Mouse (Mus musculus): ENCODE results near the gene Rgcc.

The Rgcc gene

GRCm38 (mm10) chr14:79299796-79300195 lies 1.6 kb downstream of the Rgcc start:
- peak; percentile 42 for DNase-seq

DNA sequence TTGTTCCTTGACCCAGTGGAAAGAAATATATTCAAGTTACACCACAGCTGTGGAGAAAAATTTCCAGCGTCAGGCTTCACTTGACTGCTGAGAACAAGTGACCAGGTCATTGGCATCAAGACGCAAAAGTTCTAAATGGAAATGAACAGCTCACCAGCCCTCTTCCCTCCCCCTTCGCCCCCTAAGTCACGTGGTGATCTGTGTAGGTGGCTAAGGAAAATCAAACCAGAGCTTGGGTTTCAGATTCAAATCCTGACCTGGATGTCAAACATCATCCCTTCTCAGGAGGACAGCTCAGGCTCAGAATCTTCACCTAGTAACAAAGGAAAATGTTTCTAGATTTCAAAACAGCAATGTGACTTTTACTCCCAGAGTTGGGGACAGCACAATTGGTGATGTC lies 2.2 kb downstream of the Rgcc start:
- DNase-seq, result no peak

GRCm38 (mm10) chr14:79298314-79298992 lies 3.0 kb downstream of the Rgcc start:
- DNase-seq, result no peak

GRCm38 (mm10) chr14:79296836-79297235 lies 4.6 kb downstream of the Rgcc start:
- DNase-seq, result no peak

- no peak for DNase-seq
These were observed 5.2 kb downstream of the Rgcc start for GRCm38 (mm10) chr14:79296201-79296600.

- no peak for DNase-seq
These were observed 5.9 kb downstream of the Rgcc start for GRCm38 (mm10) chr14:79295579-79295978.

GRCm38 (mm10) chr14:79294950-79295349 lies 6.5 kb downstream of the Rgcc start:
- no peak for DNase-seq

DNA sequence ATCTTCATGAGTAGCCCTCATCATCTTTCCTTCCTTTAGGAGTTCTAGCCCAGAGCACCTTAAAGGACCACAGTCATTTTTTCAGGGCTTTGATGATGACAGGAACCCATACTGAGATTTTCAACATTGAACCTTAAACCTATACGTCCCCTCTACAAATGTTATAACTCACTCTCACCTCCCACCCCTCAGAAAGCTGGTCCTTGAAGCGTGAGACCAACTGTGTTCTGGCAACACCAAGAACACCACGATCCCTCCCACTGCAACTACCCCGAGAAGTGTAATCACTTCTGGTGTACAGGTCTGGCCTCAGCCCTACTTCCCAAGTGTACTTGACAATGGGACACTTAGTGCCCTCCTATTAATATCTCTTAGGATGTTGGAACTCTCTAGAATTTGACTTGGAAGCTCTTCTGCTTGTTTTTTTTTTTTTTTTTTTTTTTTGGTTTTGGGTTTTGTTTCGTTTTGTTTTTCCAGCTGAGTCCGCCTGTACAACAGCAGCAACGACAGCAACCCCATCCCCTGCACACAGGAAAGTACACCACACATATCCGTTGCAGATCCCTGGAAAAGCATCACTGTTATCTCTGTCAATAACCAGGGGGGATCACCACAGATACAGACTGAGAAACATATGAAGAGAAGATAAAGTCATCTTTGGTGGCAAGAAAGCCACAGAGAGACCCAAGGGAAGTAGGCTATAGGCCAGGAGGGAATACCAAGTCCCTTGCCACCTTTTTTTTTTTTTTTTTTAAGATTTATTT lies 7.2 kb downstream of the Rgcc start:
- DNase-seq, result no peak

GRCm38 (mm10) chr14:79293119-79293780 lies 8.2 kb downstream of the Rgcc start:
- DNase-seq, result peak; percentile 63

DNA sequence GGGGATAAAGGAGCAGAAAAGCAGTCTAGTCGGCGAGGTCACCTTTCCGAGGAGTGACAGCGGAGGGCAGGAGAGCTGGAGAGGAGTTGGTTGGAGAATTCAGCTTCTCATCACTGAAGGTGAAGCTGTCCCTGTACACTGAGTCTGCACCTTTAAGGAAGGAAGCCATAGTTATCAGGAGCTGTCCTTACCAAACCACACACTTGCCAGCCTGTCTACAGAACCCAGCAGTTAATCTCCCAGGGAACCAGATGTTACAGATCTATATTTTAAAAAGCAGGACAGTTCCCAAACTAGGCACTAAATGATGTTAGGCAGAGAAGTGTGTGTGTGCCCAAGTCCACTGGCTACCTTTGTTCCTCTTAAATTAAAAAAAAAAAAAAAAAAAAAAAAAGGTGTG lies 9.8 kb downstream of the Rgcc start:
- no peak for DNase-seq

DNA sequence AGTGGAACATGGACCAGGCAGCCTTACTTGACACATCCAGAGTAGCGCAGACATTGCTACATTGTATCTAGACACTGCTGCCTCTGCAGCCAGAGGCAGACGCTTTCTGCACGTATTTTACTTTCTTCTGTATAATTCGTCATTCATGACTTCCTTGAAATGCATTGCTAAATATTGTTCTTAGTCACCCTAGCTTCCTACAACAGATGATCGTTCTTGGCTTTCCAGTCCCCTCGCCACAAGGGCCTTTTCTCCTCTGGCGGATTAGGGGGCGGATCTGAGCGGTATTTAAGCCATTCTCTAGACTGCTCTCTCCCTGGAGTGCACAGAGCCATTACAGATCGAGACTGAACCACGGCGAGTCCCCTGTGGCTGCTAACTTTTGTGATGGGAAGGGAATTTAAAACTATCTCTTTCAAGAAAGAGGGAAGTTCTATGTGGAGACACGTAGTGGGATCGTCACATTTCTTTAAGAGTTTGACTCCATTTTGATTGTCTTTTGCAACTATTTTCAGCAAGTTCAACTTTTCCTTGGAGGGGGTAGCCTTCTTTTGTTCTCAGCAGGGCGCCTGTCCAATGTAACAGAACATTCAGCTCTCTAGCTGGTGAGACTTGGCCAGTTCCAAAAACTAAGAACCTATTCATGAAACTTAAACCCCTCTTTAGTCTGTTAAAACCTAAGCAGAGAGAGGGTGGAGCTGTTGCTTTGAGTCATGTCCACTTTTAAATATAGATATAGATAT lies 10.6 kb downstream of the Rgcc start:
- no peak for DNase-seq

GRCm38 (mm10) chr14:79289909-79290308 lies 11.5 kb downstream of the Rgcc start:
- no peak for DNase-seq

- DNase-seq, result no peak
These were observed 13.2 kb downstream of the Rgcc start for GRCm38 (mm10) chr14:79288280-79288679.

DNA sequence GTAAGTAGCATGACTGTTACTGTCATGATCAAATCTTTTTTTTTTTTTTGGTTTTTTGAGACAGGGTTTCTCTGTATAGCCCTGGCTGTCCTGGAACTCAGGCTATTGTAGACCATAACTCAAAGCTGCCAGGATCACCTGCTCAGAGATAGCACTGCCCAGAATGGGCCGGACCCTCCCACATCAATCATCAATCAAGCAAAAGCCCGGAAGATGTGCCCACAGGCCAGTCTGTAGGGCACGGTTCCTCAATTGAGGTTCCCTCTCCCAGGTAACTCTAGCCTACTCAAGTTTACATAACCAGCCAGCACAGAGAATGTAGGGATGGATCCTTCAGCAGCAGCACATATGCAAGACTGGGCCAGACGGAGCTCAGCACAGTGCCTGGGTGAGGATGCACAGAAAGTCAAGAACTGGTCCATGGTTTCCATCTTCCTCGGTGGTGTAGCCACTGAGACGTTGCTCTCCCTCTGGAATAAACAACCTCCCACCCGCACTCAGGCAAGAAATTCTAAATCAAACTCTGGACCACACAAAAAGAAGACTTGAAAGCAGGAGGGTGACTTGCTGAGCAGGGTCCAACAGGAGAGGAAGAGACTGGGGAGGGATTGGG lies 14.1 kb downstream of the Rgcc start:
- DNase-seq, result no peak

GRCm38 (mm10) chr14:79285549-79285948 lies 15.9 kb downstream of the Rgcc start:
- no peak for DNase-seq

DNA sequence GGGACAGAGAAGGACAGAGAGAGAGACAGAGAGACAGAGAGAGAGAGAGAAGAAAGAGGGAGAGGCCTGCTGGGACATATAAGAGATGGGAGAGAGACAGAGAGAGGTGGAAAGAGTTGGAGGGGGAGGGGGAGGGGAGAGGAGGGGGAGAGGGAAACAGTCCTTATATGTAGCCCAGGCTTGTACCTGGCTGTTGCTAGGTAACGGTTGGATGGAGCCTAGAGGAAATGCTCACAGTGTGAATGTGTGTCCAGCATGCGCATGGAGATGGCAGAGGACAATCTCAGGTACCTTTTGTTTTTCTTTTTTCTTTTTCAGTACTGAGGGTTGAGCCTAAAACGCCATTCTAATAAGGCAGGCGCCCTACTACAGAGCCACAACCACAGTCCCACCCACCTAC lies 16.8 kb downstream of the Rgcc start:
- no peak for DNase-seq

DNA sequence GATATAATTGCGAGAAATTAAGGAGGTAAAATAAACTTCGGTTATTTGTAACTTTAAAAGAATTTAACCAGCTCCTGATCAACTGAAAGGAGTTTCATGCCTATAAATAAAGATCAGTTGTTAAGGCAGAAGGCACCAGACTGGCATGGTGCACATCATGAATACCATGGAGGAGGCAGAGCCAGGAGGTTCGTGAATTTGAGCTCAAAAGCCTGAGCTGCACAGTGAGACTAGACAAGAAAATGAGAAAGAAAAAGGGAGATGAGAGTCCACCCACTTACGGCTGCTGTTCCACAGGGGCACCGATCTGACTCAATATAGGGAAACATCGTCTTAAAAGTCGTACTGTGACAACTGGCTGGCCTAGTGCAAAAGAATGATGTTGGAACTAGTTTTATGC lies 17.5 kb downstream of the Rgcc start:
- DNase-seq, result no peak

DNA sequence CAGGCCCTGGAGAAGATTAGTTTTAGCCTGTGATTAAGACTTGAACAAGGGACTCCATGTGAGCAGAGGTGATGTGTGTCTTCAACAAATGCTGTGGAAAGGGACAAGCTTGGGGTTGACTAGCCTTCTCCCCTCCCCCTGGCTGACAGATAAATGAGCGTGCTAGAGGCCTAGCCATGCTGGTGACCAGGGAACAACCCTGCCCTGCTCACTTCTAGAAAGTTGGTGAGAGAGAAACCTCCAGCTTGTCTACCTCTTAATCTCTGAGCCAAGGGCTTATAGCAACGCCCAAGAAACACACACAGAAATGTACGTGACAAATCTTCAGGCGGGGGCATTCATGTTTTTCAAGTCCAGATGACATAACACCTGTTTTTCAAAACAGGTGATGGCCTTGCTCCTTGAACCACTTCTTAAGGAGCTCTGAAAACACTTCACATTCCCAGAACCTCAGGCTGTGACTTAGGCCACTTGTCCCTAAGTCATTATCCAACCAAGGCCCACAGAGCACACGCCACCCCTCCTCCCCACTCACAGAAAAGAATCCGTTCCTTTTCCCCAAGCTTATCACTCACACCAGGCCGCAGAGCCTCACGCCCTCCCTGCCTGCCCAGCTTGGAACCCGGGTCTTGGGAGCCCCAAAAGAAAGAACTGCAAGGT lies 19.4 kb downstream of the Rgcc start:
- DNase-seq, result no peak

GRCm38 (mm10) chr14:79280456-79280855 lies 21.0 kb downstream of the Rgcc start:
- DNase-seq, result no peak

GRCm38 (mm10) chr14:79279494-79279893 lies 22.0 kb downstream of the Rgcc start:
- DNase-seq, result peak; percentile 37

GRCm38 (mm10) chr14:79278927-79279326 lies 22.5 kb downstream of the Rgcc start:
- DNase-seq, result no peak

- peak; percentile 57 for DNase-seq
These were observed 23.5 kb downstream of the Rgcc start for GRCm38 (mm10) chr14:79277922-79278321.

All from kidney, postnatal 10 days (tissue).